Mouse (Mus musculus): ENCODE measurements at regions not wholly inside any gene's neighbourhood (a gene's known extent, or its start where the extent isn't known, plus 50 kb on each side); places are given as distances from the start of the nearest gene placed in this dataset.

DNA sequence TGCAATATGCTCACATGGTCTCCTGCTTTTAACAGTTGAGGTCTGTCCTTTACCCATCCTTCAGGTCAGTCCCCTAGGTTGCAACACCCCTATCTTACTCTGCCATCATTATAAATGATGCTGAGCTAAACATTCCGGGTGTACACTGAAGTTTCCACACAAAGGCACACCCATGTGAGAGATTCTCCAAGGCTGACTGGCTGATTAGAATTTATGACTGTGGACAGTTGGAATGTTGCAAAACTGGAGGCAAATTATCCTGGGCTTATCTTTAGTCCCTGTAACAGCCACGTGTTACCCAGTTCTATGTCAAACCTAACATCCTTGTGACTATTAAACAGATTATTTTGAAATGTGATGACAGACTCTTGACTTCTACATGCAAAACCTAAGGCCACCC, 149.8 kb upstream of the Jmjd1c start:
- in situ Hi-C loops (cut with MboI; ENCODE audit: unreplicated experiment in 2 of 2), result no loop called here

DNA sequence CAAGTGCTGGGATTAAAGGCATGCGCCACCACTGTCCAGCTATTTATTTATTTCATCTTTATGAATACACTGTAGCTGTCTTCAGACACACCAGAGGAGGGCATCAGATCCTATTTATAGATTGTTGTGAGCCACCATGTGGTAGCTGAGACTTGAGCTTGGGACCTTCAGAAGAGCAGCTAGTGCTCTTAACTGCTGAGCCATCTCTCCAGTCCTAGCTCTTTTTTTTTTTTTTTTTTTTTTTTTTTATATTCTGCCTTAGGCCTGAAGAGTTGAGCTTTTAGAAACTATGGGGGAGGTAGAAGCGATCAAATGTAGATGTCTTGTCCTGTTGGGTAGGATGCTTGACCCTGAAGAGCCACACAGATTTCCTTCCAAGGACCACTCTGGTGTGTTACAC, 147.6 kb upstream of the Jmjd1c start:
- in situ Hi-C loops (cut with MboI; ENCODE audit: unreplicated experiment in 2 of 2), result no loop called here

- in situ Hi-C loops (cut with MboI; ENCODE audit: unreplicated experiment in 2 of 2), result no loop called here
Observed at GRCm38 (mm10) chr10:66950441-66950840, 145.5 kb upstream of the Jmjd1c start.

DNA sequence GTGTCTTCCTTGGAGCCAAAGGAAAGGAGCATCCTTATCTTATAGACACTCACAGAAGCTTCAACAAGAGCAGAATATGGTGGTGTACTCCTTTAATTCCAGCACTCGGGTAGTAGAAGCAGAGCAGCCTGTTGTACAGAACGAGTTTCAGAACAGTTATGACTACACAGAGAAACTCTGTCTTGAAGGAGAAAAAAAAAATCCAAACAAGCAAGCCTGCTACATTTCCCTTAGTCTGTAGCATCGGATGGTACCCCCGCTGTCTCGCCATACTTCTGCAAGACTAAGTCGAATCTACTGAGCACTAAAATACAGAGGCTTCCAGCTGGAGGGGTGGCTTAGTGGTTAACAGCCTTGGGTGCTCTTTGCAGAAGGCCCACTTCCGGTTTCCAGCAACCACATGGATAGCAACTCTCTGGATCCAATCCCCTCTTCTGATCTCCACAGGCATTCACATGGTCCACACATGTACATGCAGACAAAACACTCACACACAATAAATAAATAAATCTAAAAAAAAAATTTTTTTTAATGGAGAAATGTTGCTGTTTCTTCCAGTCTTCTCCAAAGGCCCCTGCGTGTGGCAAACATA, 144.6 kb upstream of the Jmjd1c start:
- in situ Hi-C loops (cut with MboI; ENCODE audit: unreplicated experiment in 2 of 2), result no loop called here

DNA sequence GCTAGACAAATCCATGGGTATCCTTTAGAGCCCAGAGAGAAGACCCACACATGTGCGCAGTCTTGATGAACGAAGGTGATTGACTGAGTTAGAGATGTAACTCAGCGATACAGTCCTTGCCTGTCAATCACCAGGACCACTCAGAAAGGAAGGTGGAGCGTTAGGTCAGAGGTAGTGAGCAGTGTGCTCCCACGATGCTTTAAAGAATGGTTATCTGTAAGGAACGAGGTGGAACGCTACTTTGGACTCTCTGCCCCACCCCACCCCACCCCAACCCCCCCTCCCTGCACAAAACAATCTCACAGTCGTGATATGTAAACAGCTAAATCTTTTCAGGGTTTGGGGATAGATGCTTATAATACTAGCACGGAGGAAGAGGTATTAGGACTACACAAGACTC, 144.0 kb upstream of the Jmjd1c start:
- in situ Hi-C loops (cut with MboI; ENCODE audit: unreplicated experiment in 2 of 2), result no loop called here

GRCm38 (mm10) chr10:66953248-66953975, 142.5 kb upstream of the Jmjd1c start:
- in situ Hi-C loops (cut with MboI; ENCODE audit: unreplicated experiment in 2 of 2), result no loop called here

DNA sequence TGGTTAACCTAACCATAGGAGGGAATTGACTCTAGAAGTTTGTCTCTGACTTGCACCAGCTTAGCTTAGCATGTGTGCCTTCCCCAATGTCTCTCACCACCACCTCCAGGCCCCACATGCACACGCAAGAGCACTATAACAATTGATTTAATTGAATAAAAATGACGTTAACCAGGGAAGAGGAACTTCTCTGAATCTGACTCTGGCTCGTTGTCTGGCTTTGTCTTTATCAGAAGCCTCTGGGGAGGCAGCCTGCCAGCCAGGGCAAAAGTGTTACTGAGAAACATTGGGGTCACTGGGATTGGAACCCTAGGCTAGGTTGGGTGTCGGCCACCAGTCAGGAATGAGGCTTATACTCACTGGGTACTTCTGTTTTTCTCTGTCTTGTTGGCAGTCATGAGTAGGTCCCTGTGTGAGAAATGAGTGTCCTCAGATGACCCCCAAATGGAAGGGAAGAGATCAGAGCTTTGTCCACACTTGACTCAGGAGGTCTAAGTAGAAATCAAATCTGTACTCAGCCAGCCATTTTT, 141.9 kb upstream of the Jmjd1c start:
- in situ Hi-C loops (cut with MboI; ENCODE audit: unreplicated experiment in 2 of 2), result no loop called here

DNA sequence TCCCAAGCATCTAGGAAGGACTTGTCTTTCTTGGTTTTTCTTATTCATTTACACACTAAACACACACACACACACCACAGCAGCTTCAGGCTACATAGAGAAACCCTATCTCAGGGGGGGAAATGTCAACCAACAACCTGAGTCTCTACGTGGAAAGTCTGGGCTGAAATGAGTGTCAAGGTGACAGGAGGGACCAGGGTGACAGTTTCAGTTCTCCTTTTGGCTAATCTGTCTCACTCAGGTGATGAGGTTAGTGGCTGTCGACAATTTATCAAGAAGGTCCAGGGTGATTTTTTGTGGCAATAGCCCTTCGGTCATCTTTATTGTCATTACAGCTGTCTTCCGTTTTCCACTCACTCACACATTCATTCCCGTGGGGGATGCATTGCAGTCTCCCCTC, 140.5 kb upstream of the Jmjd1c start:
- in situ Hi-C loops (cut with MboI; ENCODE audit: unreplicated experiment in 2 of 2), result no loop called here

DNA sequence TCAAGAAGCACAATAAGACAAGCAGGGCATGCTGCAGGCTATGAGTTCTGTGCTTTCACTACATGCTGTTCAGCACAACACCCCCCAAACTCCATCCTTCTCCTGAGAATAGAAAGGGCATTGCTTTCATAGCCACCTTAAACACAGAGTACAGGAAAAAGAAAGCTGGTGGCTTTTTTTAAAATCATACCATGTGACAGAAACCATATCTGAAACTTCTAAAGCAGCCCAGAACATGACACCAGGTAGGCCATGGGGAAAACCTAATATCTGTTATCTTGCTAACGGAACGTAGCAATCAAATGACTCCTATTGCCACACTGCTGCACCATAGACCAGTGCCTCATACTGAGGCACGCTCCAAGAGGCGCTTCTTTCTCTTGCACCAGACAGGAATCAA, 139.3 kb upstream of the Jmjd1c start:
- in situ Hi-C loops (cut with MboI; ENCODE audit: unreplicated experiment in 2 of 2), result no loop called here

GRCm38 (mm10) chr10:66957373-66957772, 138.6 kb upstream of the Jmjd1c start:
- in situ Hi-C loops (cut with MboI; ENCODE audit: unreplicated experiment in 2 of 2), result no loop called here
